Mouse (Mus musculus) heart, embryonic 12.5 days (tissue): ENCODE data around the gene Traf3ip2. TPM values are rescaled to one million over a fixed set of nuclear protein-coding genes. Genes with fewer than 3 reads are reported as not detected.

ENCODE experiments used
- ATAC-seq: fragments of 200-750 bp; cut with Nextera tagmentation; 2 replicates; pipeline ENCODE4 v1.8.0; 2017; ENCODE audit warnings: moderate TSS enrichment, moderate library complexity; ENCODE audit not compliant: insufficient number of reproducible peaks, low FRiP score
- H3K27ac ChIP-seq: fragments of 300-500 bp; sonication (generic); 2 replicates; pipeline ENCODE4 v1.5.1; 2016; ENCODE audit warnings: mild to moderate bottlenecking, moderate library complexity; ENCODE audit not compliant: poor library complexity, severe bottlenecking
- H3K27me3 ChIP-seq: fragments of 300-500 bp; sonication (generic); replicated peaks from 2 replicates; pipeline ENCODE4 v1.6.1; 2016; ENCODE audit warnings: mild to moderate bottlenecking, moderate library complexity
- H3K36me3 ChIP-seq: fragments of 300-500 bp; sonication (generic); 2 replicates; pipeline ENCODE4 v1.6.1; 2016; ENCODE audit warnings: mild to moderate bottlenecking, moderate library complexity
- H3K4me1 ChIP-seq: fragments of 300-500 bp; sonication (generic); replicated peaks from 2 replicates; pipeline ENCODE4 v1.6.1; 2016; ENCODE audit warnings: mild to moderate bottlenecking
- H3K4me2 ChIP-seq: fragments of 300-500 bp; sonication (generic); 2 replicates; pipeline ENCODE4 v1.6.1; 2016; ENCODE audit warnings: mild to moderate bottlenecking, moderate library complexity
- H3K4me3 ChIP-seq: fragments of 300-500 bp; sonication (generic); 2 replicates; pipeline ENCODE4 v1.5.1; 2016; ENCODE audit warnings: mild to moderate bottlenecking
- H3K9ac ChIP-seq: fragments of 300-500 bp; sonication (generic); 2 replicates; pipeline ENCODE4 v1.6.1; 2016; ENCODE audit warnings: mild to moderate bottlenecking, moderate library complexity
- H3K9me3 ChIP-seq: fragments of 300-500 bp; sonication (generic); replicated peaks from 2 replicates; pipeline ENCODE4 v1.6.1; 2016; ENCODE audit warnings: mild to moderate bottlenecking, moderate library complexity
- WGBS: fragments of 180-500 bp; shearing (Covaris S2); methylation state at CpG from one replicate; pipeline ENCODE4 v1.1.7; 2016; 5-methylcytosine and 5-hydroxymethylcytosine counted together
- polyA plus RNA-seq: library from polyadenylated mRNA; unstranded; fragments of >200 nt; fragmentation: Nextera tagmentation; extraction: Ambion mirVana; gene quantifications from 2 replicates; pipeline ENCODE4 v1.2.1, GENCODE M21; 2016

The Traf3ip2 gene
- polyA plus RNA-seq, 1 experiment from 2014 or later = 11.7 TPM

DNA sequence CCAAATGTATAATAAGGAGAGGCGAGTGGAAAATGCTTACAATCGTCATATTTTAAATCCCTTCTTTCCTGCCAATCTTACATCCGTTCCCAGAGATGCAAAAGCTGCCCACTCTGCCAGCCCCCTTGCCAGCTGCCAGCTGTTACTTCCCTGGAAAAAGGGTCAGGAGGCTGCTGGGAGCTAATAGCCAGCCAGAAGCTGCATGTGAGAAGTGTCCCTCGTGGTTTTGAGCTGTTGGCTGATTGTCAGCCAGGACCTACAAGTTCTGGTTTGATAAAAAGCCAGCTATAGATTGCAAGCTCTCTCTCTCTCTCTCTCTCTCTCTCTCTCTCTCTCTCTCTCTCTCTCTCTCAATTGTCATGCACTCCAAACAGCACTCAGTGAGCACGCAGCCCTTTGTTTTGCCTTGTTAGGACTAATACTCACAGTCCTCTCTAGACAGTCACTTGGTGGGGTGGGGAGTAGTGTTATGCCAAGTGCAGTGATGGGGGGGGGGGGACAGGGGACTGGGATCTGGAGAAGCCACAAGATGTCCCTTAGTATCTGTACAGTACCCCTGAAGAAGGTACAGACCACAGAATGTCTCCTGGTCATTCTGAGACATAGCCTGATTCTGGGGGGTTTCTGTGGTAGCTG, 25.3 kb upstream of the Traf3ip2 start:
- 48% methylated on average over 5 of the region's 5 CpGs for WGBS
- Histone ChIP-seq H3K36me3 (no peaks in the 10 kb centered on the region), H3K9ac (no peak overlapping the region), H3K9me3 (no peaks in the 10 kb centered on the region), H3K4me2 (no peak overlapping the region), H3K4me3 (no peak overlapping the region), H3K27me3 (no peaks in the 10 kb centered on the region), H3K4me1 (peaks cover 10% of the 10 kb centered on the region), H3K27ac (no peak overlapping the region)
- ATAC-seq = no peak

DNA sequence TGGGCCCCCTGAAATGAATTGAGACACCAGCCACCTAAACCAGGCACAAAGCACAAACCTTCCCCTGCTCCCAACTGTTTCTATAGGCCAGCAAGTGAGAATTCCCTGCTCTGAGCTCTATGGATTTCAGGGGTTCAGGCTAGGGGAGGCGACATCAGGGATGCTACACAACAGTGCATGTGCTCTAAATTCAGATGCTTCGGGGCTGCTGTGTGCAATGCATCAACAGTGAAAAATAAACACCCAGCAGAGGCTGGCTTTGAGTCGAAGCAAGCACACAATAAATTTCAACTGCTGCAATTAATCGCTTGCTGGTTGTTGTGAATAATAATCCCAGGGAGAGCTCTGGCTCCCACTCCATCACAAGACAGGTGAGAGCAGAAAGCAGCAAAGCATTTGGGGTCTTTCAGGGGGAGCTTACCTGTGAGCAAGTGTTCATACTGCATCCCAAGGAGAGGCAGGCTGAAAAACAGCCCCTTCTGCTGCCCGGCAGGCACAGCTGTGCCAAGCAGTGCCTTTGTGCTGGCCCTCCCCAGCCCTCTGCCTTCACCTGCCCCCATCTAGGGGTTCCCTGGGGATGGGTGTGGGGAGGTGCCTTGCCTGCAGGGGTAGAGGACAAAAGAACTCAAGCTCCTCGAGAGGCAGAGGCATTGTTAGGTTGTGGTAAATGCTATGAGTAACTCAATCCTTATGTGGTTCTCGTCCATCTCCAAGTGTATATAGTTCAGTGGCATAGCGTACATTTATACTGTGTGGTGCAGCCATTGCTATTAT, 24.6 kb upstream of the Traf3ip2 start:
- H3K4me2 ChIP-seq = no peak overlapping the region
- no peak overlapping the region for H3K27ac ChIP-seq
- WGBS = 78% methylated on average over 8 of the region's 8 CpGs
- ATAC-seq = no peak
- H3K27me3 ChIP-seq = no peaks in the 10 kb centered on the region
- H3K36me3 ChIP-seq = 0 out of 2 replicates have a peak, but pooled peaks cover 2% of the 10 kb centered on the region
- no peak overlapping the region for H3K4me3 ChIP-seq
- H3K9ac ChIP-seq = no peak overlapping the region
- peaks cover 10% of the 10 kb centered on the region for H3K4me1 ChIP-seq
- H3K9me3 ChIP-seq = peaks cover 6% of the 10 kb centered on the region

DNA sequence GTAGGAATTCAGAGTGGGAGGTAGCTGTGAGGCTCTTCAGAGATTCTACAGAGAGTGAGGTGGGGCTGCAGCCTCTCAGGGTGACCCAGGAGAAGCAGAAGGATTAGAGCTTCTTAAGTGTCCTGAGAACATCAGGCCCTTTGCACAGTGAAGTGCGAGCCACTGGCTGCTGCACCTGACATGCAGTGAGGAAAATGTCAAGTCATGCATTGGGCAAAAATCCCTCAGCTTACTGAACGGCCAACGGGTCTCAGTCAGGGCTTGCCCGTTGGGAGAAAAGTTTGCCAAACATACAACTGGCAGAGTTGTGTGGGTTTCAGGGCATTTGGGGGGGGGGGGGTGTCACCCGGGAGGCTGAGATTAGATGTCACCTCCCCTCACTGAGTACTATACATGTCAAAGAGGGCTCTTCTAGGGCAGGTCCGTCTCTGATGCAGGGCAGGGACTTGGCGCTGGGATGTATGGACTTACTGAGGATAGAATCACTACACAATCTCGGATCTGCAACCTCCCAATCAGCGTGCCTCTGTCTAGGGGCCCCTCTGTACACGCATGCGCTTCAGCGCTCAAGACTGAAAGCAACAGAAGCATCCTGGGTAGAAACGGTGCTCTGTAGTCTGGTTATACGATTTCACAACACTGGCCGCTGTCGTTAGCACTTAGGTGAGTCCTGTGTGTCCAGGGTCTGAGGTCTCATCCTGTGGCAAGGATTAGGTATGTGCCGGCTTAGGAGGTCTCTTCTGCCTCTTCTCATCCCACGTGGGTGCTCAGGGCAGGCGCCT, 22.8 kb upstream of the Traf3ip2 start:
- no peak for ATAC-seq
- Histone ChIP-seq H3K27me3 (no peaks in the 10 kb centered on the region), H3K9me3 (peaks cover 16% of the 10 kb centered on the region), H3K4me1 (peaks cover 10% of the 10 kb centered on the region), H3K36me3 (peaks cover 12% of the 10 kb centered on the region; the same call in 1 of the 2 replicates), H3K4me3 (no peak overlapping the region), H3K9ac (no peak overlapping the region), H3K27ac (no peak overlapping the region), H3K4me2 (no peak overlapping the region)
- WGBS = 74% methylated on average over 19 of the region's 19 CpGs

DNA sequence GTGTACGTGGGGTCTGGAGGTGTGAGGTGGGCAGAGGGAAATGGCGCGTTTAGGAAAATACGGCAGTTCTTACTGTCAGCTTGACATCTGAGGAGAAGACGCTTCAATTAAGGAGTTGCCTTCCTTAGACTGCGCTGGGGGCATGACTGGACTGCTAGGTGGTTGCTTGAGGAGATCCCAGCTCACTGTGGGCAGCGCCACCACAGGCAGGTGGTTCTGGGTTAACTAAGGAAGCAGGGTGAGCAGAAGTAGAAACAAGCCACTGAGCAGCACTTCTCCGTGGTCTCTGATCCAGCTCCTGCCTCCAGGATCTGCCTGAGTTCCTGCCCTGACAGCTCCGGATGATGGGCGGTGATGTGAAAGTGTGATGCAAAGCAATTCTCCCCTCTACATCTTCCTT, 22.1 kb upstream of the Traf3ip2 start:
- Histone ChIP-seq H3K27me3 (no peaks in the 10 kb centered on the region), H3K4me1 (peaks cover 10% of the 10 kb centered on the region), H3K9me3 (peaks cover 16% of the 10 kb centered on the region), H3K4me3 (no peak overlapping the region), H3K9ac (no peak overlapping the region), H3K4me2 (no peak overlapping the region), H3K27ac (no peak overlapping the region), H3K36me3 (peaks cover 12% of the 10 kb centered on the region; the same call in 1 of the 2 replicates)
- 76% methylated on average over 10 of the region's 10 CpGs for WGBS
- no peak for ATAC-seq

DNA sequence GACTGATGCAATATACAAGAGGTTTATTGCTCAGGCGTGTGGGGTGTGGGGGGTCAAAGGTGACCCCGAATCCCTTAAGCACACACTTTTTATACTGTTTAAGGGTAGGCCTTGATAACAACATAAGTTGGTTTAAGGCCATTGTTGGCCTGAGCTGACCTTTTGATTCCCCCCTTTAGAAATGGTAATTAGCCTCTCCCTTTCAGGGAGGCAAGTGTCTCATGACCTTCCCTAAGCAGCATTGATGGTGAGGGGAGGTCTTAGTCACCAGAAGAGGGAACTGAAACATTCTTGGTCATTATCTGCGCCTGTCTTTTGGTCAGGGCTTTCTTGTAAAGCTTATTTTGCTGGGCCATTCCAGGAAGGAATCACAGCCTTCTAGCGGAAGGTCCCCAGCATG, 20.2 kb upstream of the Traf3ip2 start:
- H3K9ac ChIP-seq = no peak overlapping the region
- 84% methylated on average over 4 of the region's 4 CpGs for WGBS
- no peak overlapping the region for H3K27ac ChIP-seq
- peaks cover 16% of the 10 kb centered on the region for H3K9me3 ChIP-seq
- H3K4me2 ChIP-seq = no peak overlapping the region
- no peak for ATAC-seq
- no peak overlapping the region for H3K4me3 ChIP-seq
- H3K4me1 ChIP-seq = peaks cover 4% of the 10 kb centered on the region
- H3K27me3 ChIP-seq = no peaks in the 10 kb centered on the region
- peaks cover 12% of the 10 kb centered on the region; the same call in 1 of the 2 replicates for H3K36me3 ChIP-seq

DNA sequence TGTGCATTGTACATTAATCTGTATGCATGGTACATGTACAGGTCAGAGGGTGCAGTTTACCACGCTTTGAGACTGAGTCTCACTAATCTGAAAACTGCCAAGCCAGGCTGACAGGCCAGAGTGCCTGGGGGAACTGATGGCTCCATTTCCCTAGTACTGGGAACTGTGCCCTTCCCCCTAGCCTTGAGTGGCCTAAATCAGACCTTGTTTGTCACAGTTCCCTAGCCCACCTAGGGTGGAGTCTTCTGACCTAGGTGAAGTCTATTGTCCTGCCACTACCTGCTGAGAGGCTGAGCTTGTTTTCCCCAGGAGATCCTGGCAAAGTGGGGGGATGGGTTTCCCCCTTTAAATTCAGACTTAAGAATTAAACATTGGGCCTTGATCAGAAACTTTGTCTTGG, 18.0 kb upstream of the Traf3ip2 start:
- Histone ChIP-seq H3K27ac (no peak overlapping the region), H3K27me3 (no peaks in the 10 kb centered on the region), H3K9ac (no peak overlapping the region), H3K4me1 (no peaks in the 10 kb centered on the region), H3K36me3 (peaks cover 12% of the 10 kb centered on the region; the same call in 1 of the 2 replicates), H3K4me3 (no peak overlapping the region), H3K9me3 (peaks cover 16% of the 10 kb centered on the region), H3K4me2 (no peak overlapping the region)
- WGBS = 76% methylated on average over 1 of the region's 1 CpGs
- no peak for ATAC-seq

DNA sequence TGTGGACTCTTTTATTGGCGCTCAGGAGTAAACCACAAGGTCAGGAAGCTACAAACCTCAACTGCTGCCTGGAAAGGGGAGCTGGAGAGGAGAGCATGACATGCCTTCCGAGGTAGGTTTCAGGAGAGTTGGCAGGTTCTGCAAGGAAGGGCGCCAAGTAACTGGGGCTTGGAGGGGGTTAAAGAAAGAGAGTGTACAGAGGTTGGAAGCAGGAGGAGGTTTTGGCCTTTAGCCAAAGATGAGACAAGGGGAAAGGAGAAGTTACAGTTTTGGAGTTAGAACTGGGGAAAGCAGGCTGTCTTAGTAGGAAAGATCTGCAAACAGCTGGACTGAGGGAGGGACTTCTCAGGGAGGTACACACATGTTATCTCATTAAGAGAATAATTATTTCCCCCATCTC, 16.9 kb upstream of the Traf3ip2 start:
- no peak overlapping the region for H3K9ac ChIP-seq
- H3K4me3 ChIP-seq = no peak overlapping the region
- 68% methylated on average over 3 of the region's 3 CpGs for WGBS
- no peak overlapping the region for H3K27ac ChIP-seq
- no peaks in the 10 kb centered on the region for H3K27me3 ChIP-seq
- H3K4me1 ChIP-seq = no peaks in the 10 kb centered on the region
- H3K36me3 ChIP-seq = peaks cover 12% of the 10 kb centered on the region; the same call in 1 of the 2 replicates
- no peak overlapping the region for H3K4me2 ChIP-seq
- ATAC-seq = no peak
- H3K9me3 ChIP-seq = peaks cover 16% of the 10 kb centered on the region

DNA sequence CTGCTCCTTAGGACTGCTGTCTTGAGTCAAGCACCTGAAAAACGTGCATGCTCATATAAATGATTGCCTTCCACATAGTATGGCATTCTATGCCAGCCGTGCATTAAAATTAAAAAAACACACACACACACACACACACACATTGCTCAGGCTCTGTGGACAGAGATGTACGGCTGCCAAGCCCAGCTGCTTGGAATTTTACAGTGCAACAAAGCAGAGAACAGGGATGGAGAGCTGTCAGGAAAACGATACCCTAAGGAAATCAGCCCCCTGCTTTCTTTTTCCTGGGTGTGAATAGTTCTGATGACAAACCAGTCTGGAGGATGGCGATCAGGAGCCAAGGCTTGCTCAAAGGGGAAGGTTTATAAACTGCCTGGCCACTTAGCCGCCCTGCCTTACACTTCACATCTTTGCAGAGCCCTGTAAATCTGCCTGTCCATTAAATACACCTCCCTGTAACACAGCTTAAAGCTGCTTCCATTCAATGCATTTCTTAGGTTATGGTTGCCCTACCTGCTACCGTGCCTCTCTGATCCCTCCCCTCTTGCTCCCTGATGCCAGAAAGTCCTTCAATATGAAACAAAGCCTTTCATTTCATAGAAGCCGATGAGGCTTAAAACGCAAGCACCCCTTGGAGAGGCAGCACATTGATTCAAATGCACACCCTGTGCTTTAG, 15.5 kb upstream of the Traf3ip2 start:
- no peaks in the 10 kb centered on the region for H3K27me3 ChIP-seq
- H3K4me2 ChIP-seq = no peak overlapping the region
- H3K36me3 ChIP-seq = peaks cover 12% of the 10 kb centered on the region; the same call in 1 of the 2 replicates
- no peak overlapping the region for H3K27ac ChIP-seq
- ATAC-seq = no peak
- H3K4me3 ChIP-seq = no peak overlapping the region
- H3K9me3 ChIP-seq = peaks cover 16% of the 10 kb centered on the region
- WGBS = 53% methylated on average over 9 of the region's 9 CpGs
- no peaks in the 10 kb centered on the region for H3K4me1 ChIP-seq
- H3K9ac ChIP-seq = no peak overlapping the region

DNA sequence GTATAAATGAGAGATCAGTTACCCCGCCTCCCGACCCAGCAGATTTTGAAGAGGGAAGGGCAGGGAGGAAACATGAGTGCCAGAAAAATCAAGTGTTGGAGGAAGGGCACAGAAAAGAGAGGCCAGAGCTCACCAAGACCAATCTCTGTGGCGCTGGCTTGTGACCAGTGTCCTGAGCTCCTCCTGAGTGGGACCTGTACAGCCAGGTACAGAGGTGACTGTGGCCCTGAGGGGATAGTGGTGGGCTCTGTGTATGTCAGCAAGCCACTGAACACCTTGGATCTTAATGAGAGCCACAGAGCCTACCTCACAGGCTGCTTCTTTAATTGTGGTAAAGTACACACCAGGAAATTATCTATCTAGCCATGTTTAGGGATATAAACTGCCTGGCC, 14.9 kb upstream of the Traf3ip2 start:
- 65% methylated on average over 3 of the region's 3 CpGs for WGBS
- no peak overlapping the region for H3K9ac ChIP-seq

DNA sequence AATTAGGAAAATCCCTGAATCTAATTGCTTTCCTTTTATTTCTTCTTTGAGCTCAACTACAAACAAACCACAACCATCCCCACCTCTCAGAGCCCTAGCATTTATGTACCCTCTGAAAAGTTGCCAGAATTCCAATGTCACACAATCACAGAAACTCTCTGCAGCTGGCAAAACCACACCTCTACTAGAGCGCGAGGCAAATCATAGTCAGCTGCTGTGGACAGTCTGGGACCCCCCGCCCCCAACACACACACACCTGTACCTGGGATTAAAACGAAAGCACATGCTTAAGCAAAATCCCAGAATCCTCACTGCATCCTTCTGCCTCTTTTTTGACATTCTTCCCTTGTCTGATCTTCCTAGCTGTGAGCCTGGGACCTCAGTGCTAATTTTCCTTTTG, 13.1 kb upstream of the Traf3ip2 start:
- WGBS = 83% methylated on average over 4 of the region's 4 CpGs
- H3K27me3 ChIP-seq = no peaks in the 10 kb centered on the region
- no peak for ATAC-seq
- no peaks in the 10 kb centered on the region for H3K9me3 ChIP-seq
- no peak overlapping the region for H3K9ac ChIP-seq
- H3K4me1 ChIP-seq = no peaks in the 10 kb centered on the region
- no peak overlapping the region for H3K4me2 ChIP-seq
- H3K36me3 ChIP-seq = no peaks in the 10 kb centered on the region
- no peak overlapping the region for H3K27ac ChIP-seq
- H3K4me3 ChIP-seq = no peak overlapping the region

More for the DNA sequence above, 14.9 kb upstream of the Traf3ip2 start:
- Histone ChIP-seq H3K4me3 (no peak overlapping the region), H3K27me3 (no peaks in the 10 kb centered on the region), H3K27ac (no peak overlapping the region), H3K36me3 (peaks cover 12% of the 10 kb centered on the region; the same call in 1 of the 2 replicates), H3K9me3 (peaks cover 14% of the 10 kb centered on the region), H3K4me2 (no peak overlapping the region), H3K4me1 (no peaks in the 10 kb centered on the region)
- no peak for ATAC-seq

DNA sequence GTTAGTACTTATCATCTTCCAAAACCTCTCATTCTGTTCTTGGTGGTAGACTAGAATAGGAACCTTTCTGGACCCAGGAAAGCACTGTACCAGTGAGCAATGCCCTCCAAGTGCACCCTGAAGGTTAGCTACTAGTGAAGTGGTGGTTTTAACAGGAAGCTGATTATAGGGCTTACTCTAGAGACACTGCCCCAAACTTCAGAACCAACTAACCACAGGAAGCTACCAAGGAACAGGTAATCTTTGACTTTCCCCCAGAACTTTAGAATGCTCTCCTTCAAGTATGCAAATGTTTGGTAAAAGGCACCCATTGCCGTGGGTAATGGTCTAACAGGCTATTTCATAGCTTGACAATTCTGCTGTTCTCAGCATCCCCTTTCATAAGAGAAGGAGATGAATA, 12.6 kb upstream of the Traf3ip2 start:
- WGBS = 68% methylated on average over 1 of the region's 1 CpGs
- no peak for ATAC-seq
- Histone ChIP-seq H3K4me3 (no peak overlapping the region), H3K9ac (no peak overlapping the region), H3K4me1 (no peaks in the 10 kb centered on the region), H3K36me3 (no peaks in the 10 kb centered on the region), H3K27me3 (no peaks in the 10 kb centered on the region), H3K27ac (no peak overlapping the region), H3K9me3 (no peaks in the 10 kb centered on the region), H3K4me2 (no peak overlapping the region)
